Mouse (Mus musculus): ENCODE data around the gene Map3k10. TPM values are rescaled to one million over a fixed set of nuclear protein-coding genes. Genes with fewer than 3 reads are reported as not detected.

The Map3k10 gene
- 15.8 TPM for polyA plus RNA-seq (2014; fragmentation: Illumina TruSeq; extraction: RNeasy Lipid Tissue Mini Kit (QIAGEN cat#74804); ENCODE audit: low read depth, low replicate concordance)

GRCm38 (mm10) chr7:27674522-27675221 lies at the start of gene Map3k10:
Gene Map3k10, minus strand, starts transcription at chr7:27674598.

GRCm38 (mm10) chr7:27688815-27689612 lies 14.6 kb upstream of the Map3k10 start, which contains the start of gene Zfp607b:
Gene Zfp607b, plus strand, starts transcription at chr7:27689340.

GRCm38 (mm10) chr7:27653681-27654437 lies 20.5 kb downstream of the Map3k10 start, which contains the start of gene Ttc9b:
Gene Ttc9b, plus strand, starts transcription at chr7:27653915.

Other genes starting within 250 kb of the Map3k10 start
- 0.56 TPM for gene Sptbn4, start 226.9 kb downstream of the Map3k10 start, polyA plus RNA-seq (2014; fragmentation: Illumina TruSeq; extraction: RNeasy Lipid Tissue Mini Kit (QIAGEN cat#74804); ENCODE audit: low read depth, low replicate concordance)
- gene Blvrb, start 226.6 kb downstream of the Map3k10 start, polyA plus RNA-seq (2014; fragmentation: Illumina TruSeq; extraction: RNeasy Lipid Tissue Mini Kit (QIAGEN cat#74804); ENCODE audit: low read depth, low replicate concordance), result 56.7 TPM
- 7.5 TPM for gene Sertad3, start 200.8 kb downstream of the Map3k10 start, polyA plus RNA-seq (2014; fragmentation: Illumina TruSeq; extraction: RNeasy Lipid Tissue Mini Kit (QIAGEN cat#74804); ENCODE audit: low read depth, low replicate concordance)
- gene Sertad1, start 187.7 kb downstream of the Map3k10 start, polyA plus RNA-seq (2014; fragmentation: Illumina TruSeq; extraction: RNeasy Lipid Tissue Mini Kit (QIAGEN cat#74804); ENCODE audit: low read depth, low replicate concordance), result 16.7 TPM
- 2.0 TPM for gene Prx, start 175.3 kb downstream of the Map3k10 start, polyA plus RNA-seq (2014; fragmentation: Illumina TruSeq; extraction: RNeasy Lipid Tissue Mini Kit (QIAGEN cat#74804); ENCODE audit: low read depth, low replicate concordance)
- 1.7 TPM for gene Hipk4, start 151.3 kb downstream of the Map3k10 start, polyA plus RNA-seq (2014; fragmentation: Illumina TruSeq; extraction: RNeasy Lipid Tissue Mini Kit (QIAGEN cat#74804); ENCODE audit: low read depth, low replicate concordance)
- gene Pld3, start 121.4 kb downstream of the Map3k10 start, polyA plus RNA-seq (2014; fragmentation: Illumina TruSeq; extraction: RNeasy Lipid Tissue Mini Kit (QIAGEN cat#74804); ENCODE audit: low read depth, low replicate concordance), result 98.1 TPM
- gene 2310022A10Rik, start 121.4 kb downstream of the Map3k10 start, polyA plus RNA-seq (2014; fragmentation: Illumina TruSeq; extraction: RNeasy Lipid Tissue Mini Kit (QIAGEN cat#74804); ENCODE audit: low read depth, low replicate concordance), result 13.5 TPM
- 123 TPM for gene Akt2, start 83.0 kb downstream of the Map3k10 start, polyA plus RNA-seq (2014; fragmentation: Illumina TruSeq; extraction: RNeasy Lipid Tissue Mini Kit (QIAGEN cat#74804); ENCODE audit: low read depth, low replicate concordance)
- not detected for gene Ttc9b, start 20.7 kb downstream of the Map3k10 start, polyA plus RNA-seq (2014; fragmentation: Illumina TruSeq; extraction: RNeasy Lipid Tissue Mini Kit (QIAGEN cat#74804); ENCODE audit: low read depth, low replicate concordance)
- gene Zfp607b, start 14.7 kb upstream of the Map3k10 start, polyA plus RNA-seq (2014; fragmentation: Illumina TruSeq; extraction: RNeasy Lipid Tissue Mini Kit (QIAGEN cat#74804); ENCODE audit: low read depth, low replicate concordance), result 2.6 TPM
- gene Zfp60, start 56.8 kb upstream of the Map3k10 start, polyA plus RNA-seq (2014; fragmentation: Illumina TruSeq; extraction: RNeasy Lipid Tissue Mini Kit (QIAGEN cat#74804); ENCODE audit: low read depth, low replicate concordance), result 8.6 TPM
- 5.7 TPM for gene Zfp626, start 132.6 kb upstream of the Map3k10 start, polyA plus RNA-seq (2014; fragmentation: Illumina TruSeq; extraction: RNeasy Lipid Tissue Mini Kit (QIAGEN cat#74804); ENCODE audit: low read depth, low replicate concordance)
- gene Zfp59, start 164.0 kb upstream of the Map3k10 start, polyA plus RNA-seq (2014; fragmentation: Illumina TruSeq; extraction: RNeasy Lipid Tissue Mini Kit (QIAGEN cat#74804); ENCODE audit: low read depth, low replicate concordance), result 4.5 TPM
- 2.3 TPM for gene Zfp607a, start 182.9 kb upstream of the Map3k10 start, polyA plus RNA-seq (2014; fragmentation: Illumina TruSeq; extraction: RNeasy Lipid Tissue Mini Kit (QIAGEN cat#74804); ENCODE audit: low read depth, low replicate concordance)